Mouse (Mus musculus): ENCODE results near the gene Asic2.
A peak's percentile ranks its signal among the peaks of the same experiment; 100 is the strongest.

Gene Asic2

GRCm38 (mm10) chr11:81611948-81612797 lies 356.1 kb downstream of the Asic2 start:
- DNase-seq (ENCODE audit: low spot score in 2 of 2), result peak; percentile 61 to 66

- no peak for DNase-seq (ENCODE audit: low spot score in 2 of 2)
Measured at GRCm38 (mm10) chr11:81610506-81610905, 357.8 kb downstream of the Asic2 start.

- no peak for DNase-seq (ENCODE audit: low spot score in 2 of 2)
Measured at GRCm38 (mm10) chr11:81602971-81603370, 365.3 kb downstream of the Asic2 start.

GRCm38 (mm10) chr11:81601736-81602135 lies 366.5 kb downstream of the Asic2 start:
- DNase-seq (ENCODE audit: low spot score in 2 of 2), result no peak

GRCm38 (mm10) chr11:81597601-81598000 lies 370.7 kb downstream of the Asic2 start:
- peak in 1 of 2 experiments; percentile 17 for DNase-seq (ENCODE audit: low spot score in 2 of 2)

- DNase-seq (ENCODE audit: low spot score in 2 of 2), result peak; percentile 66 to 71
Measured at GRCm38 (mm10) chr11:81595235-81595634, 373.0 kb downstream of the Asic2 start.

GRCm38 (mm10) chr11:81592776-81593175 lies 375.5 kb downstream of the Asic2 start:
- no peak for DNase-seq (ENCODE audit: low spot score in 2 of 2)

GRCm38 (mm10) chr11:81590911-81591310 lies 377.3 kb downstream of the Asic2 start:
- no peak for DNase-seq (ENCODE audit: low spot score in 2 of 2)

GRCm38 (mm10) chr11:81588630-81589029 lies 379.6 kb downstream of the Asic2 start:
- DNase-seq (ENCODE audit: low spot score in 2 of 2), result peak; percentile 85 to 88

- peak; percentile 36 to 63 for DNase-seq (ENCODE audit: low spot score in 2 of 2)
Measured at GRCm38 (mm10) chr11:81587942-81588341, 380.3 kb downstream of the Asic2 start.

GRCm38 (mm10) chr11:81587114-81587513 lies 381.1 kb downstream of the Asic2 start:
- DNase-seq (ENCODE audit: low spot score in 2 of 2), result no peak

- no peak for DNase-seq (ENCODE audit: low spot score in 2 of 2)
Measured at GRCm38 (mm10) chr11:81584506-81584905, 383.8 kb downstream of the Asic2 start.

GRCm38 (mm10) chr11:81583195-81583594 lies 385.1 kb downstream of the Asic2 start:
- no peak for DNase-seq (ENCODE audit: low spot score in 2 of 2)

- DNase-seq (ENCODE audit: low spot score in 2 of 2), result no peak
Measured at GRCm38 (mm10) chr11:81582161-81582560, 386.1 kb downstream of the Asic2 start.

- DNase-seq (ENCODE audit: low spot score in 2 of 2), result no peak
Measured at GRCm38 (mm10) chr11:81579753-81580152, 388.5 kb downstream of the Asic2 start.

- DNase-seq (ENCODE audit: low spot score in 2 of 2), result no peak
Measured at GRCm38 (mm10) chr11:81570406-81570805, 397.9 kb downstream of the Asic2 start.

- DNase-seq (ENCODE audit: low spot score in 2 of 2), result peak in 1 of 2 experiments; percentile 14
Measured at GRCm38 (mm10) chr11:81564857-81565256, 403.4 kb downstream of the Asic2 start.

GRCm38 (mm10) chr11:81560374-81560773 lies 407.9 kb downstream of the Asic2 start:
- no peak for DNase-seq (ENCODE audit: low spot score in 2 of 2)

GRCm38 (mm10) chr11:81543189-81543588 lies 425.1 kb downstream of the Asic2 start:
- no peak for DNase-seq (ENCODE audit: low spot score in 2 of 2)

- DNase-seq (ENCODE audit: low spot score in 2 of 2), result no peak
Measured at GRCm38 (mm10) chr11:81535121-81535717, 433.0 kb downstream of the Asic2 start.

- peak; percentile 79 to 80 for DNase-seq (ENCODE audit: low spot score in 2 of 2)
Measured at GRCm38 (mm10) chr11:81534686-81535085, 433.6 kb downstream of the Asic2 start.

- DNase-seq (ENCODE audit: low spot score in 2 of 2), result no peak
Measured at GRCm38 (mm10) chr11:81531906-81532305, 436.4 kb downstream of the Asic2 start.

- DNase-seq (ENCODE audit: low spot score in 2 of 2), result no peak
Measured at GRCm38 (mm10) chr11:81522927-81523326, 445.3 kb downstream of the Asic2 start.

Measured in right cerebral cortex, adult 2 months (tissue).